Mouse (Mus musculus) testis, adult 2 months (tissue): ENCODE measurements around the gene Lhx1. TPM values are rescaled to one million over a fixed set of nuclear protein-coding genes. Genes with fewer than 3 reads are reported as not detected.

Experiments used
- H3K27ac ChIP-seq: fragments of 200-500 bp; 2 replicates; pipeline ENCODE4 v1.5.1; 2012; ENCODE audit warnings: low read depth, low read length; ENCODE audit not compliant: control insufficient read depth, insufficient read depth
- H3K27me3 ChIP-seq: fragments of 200-500 bp; 2 replicates; pipeline ENCODE4 v1.6.1; 2012; ENCODE audit warnings: mild to moderate bottlenecking, low read length, moderate library complexity; ENCODE audit not compliant: control insufficient read depth, insufficient read depth
- H3K36me3 ChIP-seq: fragments of 200-500 bp; 2 replicates; pipeline ENCODE4 v1.6.1; 2012; ENCODE audit warnings: mild to moderate bottlenecking, low read length; ENCODE audit not compliant: control insufficient read depth, insufficient read depth
- H3K4me1 ChIP-seq: fragments of 200-500 bp; 2 replicates; pipeline ENCODE4 v1.6.1; 2012; ENCODE audit warnings: low read length; ENCODE audit not compliant: control insufficient read depth, insufficient read depth
- H3K4me3 ChIP-seq: fragments of 200-500 bp; 2 replicates; pipeline ENCODE4 v1.5.1; 2012; ENCODE audit warnings: low read depth, mild to moderate bottlenecking, low read length, moderate library complexity, mixed read lengths; ENCODE audit not compliant: control insufficient read depth
- CTCF ChIP-seq: fragments of 200-500 bp; IDR thresholded peaks from 2 replicates; pipeline ENCODE4 v1.5.1; 2012; ENCODE audit warnings: low read depth, mild to moderate bottlenecking, inconsistent platforms, low read length, moderate library complexity; ENCODE audit not compliant: control insufficient read depth, insufficient read depth, insufficient replicate concordance
- POLR2A ChIP-seq: fragments of 200-500 bp; IDR thresholded peaks from 2 replicates; pipeline ENCODE4 v1.6.1; 2012; ENCODE audit warnings: low read depth, mild to moderate bottlenecking, inconsistent platforms, low read length, moderate library complexity; ENCODE audit not compliant: control insufficient read depth
- polyA plus RNA-seq: library from polyadenylated mRNA; depleted of rRNA; stranded (reverse); fragments of >200 nt; gene quantifications from 2 replicates; pipeline ENCODE4 v1.2.3, GENCODE M21; 2012

Gene Lhx1
- polyA plus RNA-seq, 1 experiment = 5.8 TPM

GRCm38 (mm10) chr11:84566691-84567090, 41.4 kb upstream of the Lhx1 start:
- Histone ChIP-seq H3K27me3 (no peaks in the 10 kb centered on the region), H3K27ac (no peak overlapping the region), H3K4me3 (no peak overlapping the region), H3K4me1 (peaks cover 15% of the 10 kb centered on the region), H3K36me3 (no peaks in the 10 kb centered on the region)
- no peak for TF ChIP-seq CTCF
- no peak for TF ChIP-seq POLR2A

- TF ChIP-seq POLR2A (no peak), CTCF (no peak)
- Histone ChIP-seq H3K4me1 (peaks cover 11% of the 10 kb centered on the region), H3K4me3 (no peak overlapping the region), H3K27me3 (no peaks in the 10 kb centered on the region), H3K36me3 (no peaks in the 10 kb centered on the region), H3K27ac (no peak overlapping the region)
Observed at GRCm38 (mm10) chr11:84565224-84565623, 39.9 kb upstream of the Lhx1 start.

- H3K36me3 ChIP-seq = no peaks in the 10 kb centered on the region
- TF ChIP-seq CTCF (no peak), POLR2A (no peak)
- H3K27ac ChIP-seq = no peak overlapping the region
- H3K4me1 ChIP-seq = peaks cover 10% of the 10 kb centered on the region
- H3K27me3 ChIP-seq = no peaks in the 10 kb centered on the region
- H3K4me3 ChIP-seq = no peak overlapping the region
Observed at GRCm38 (mm10) chr11:84563360-84563759, 38.0 kb upstream of the Lhx1 start.

- Histone ChIP-seq H3K36me3 (no peaks in the 10 kb centered on the region), H3K27ac (no peak overlapping the region)
Observed at GRCm38 (mm10) chr11:84562758-84563347, 37.5 kb upstream of the Lhx1 start.

GRCm38 (mm10) chr11:84561546-84561945, 36.2 kb upstream of the Lhx1 start:
- H3K27ac ChIP-seq = no peak overlapping the region
- no peaks in the 10 kb centered on the region for H3K36me3 ChIP-seq
- H3K4me3 ChIP-seq = no peak overlapping the region
- no peak for TF ChIP-seq POLR2A
- TF ChIP-seq CTCF = no peak
- H3K27me3 ChIP-seq = no peaks in the 10 kb centered on the region
- H3K4me1 ChIP-seq = peaks cover 10% of the 10 kb centered on the region

More at GRCm38 (mm10) chr11:84562758-84563347, 37.5 kb upstream of the Lhx1 start:
- Histone ChIP-seq H3K27me3 (no peaks in the 10 kb centered on the region), H3K4me3 (no peak overlapping the region; the same call in 1 of the 2 replicates), H3K4me1 (peaks cover 10% of the 10 kb centered on the region)
- no peak for TF ChIP-seq POLR2A
- no peak for TF ChIP-seq CTCF

- H3K36me3 ChIP-seq = no peaks in the 10 kb centered on the region
- no peak overlapping the region for H3K27ac ChIP-seq
- TF ChIP-seq CTCF (no peak), POLR2A (no peak)
- no peak overlapping the region for H3K4me3 ChIP-seq
- H3K4me1 ChIP-seq = no peaks in the 10 kb centered on the region
- no peaks in the 10 kb centered on the region for H3K27me3 ChIP-seq
Observed at GRCm38 (mm10) chr11:84553821-84554450, 28.6 kb upstream of the Lhx1 start.

GRCm38 (mm10) chr11:84551296-84551695, 26.0 kb upstream of the Lhx1 start:
- no peak overlapping the region for H3K27ac ChIP-seq
- no peaks in the 10 kb centered on the region for H3K4me1 ChIP-seq
- no peak for TF ChIP-seq CTCF
- no peak for TF ChIP-seq POLR2A
- no peaks in the 10 kb centered on the region for H3K27me3 ChIP-seq
- H3K4me3 ChIP-seq = no peak overlapping the region
- H3K36me3 ChIP-seq = no peaks in the 10 kb centered on the region
